Mouse (Mus musculus) forebrain, embryonic 14.5 days (tissue): ENCODE results near the gene Lrrc73. TPM values are rescaled to one million over a fixed set of nuclear protein-coding genes. Genes with fewer than 3 reads are reported as not detected.

Experiments used
- ATAC-seq: fragments of 200-750 bp; cut with Nextera tagmentation; 2 replicates; pipeline ENCODE4 v1.8.0; 2017; ENCODE audit warnings: mild to moderate bottlenecking, moderate library complexity
- DNase-seq: peaks from one replicate; pipeline ENCODE4 v3.0.0-alpha.2; 2015; ENCODE audit warnings: low spot score
- H3K27ac ChIP-seq: fragments of 300-500 bp; sonication (generic); 2 replicates; pipeline ENCODE4 v1.5.1; 2014; ENCODE audit warnings: low read depth, mild to moderate bottlenecking, control low read depth, low read length, moderate library complexity
- H3K27me3 ChIP-seq: fragments of 300-500 bp; sonication (generic); replicated peaks from 2 replicates; pipeline ENCODE4 v1.6.1; 2014; ENCODE audit warnings: low read length, control low read depth, mixed read lengths; ENCODE audit not compliant: control insufficient read depth, insufficient read depth
- H3K36me3 ChIP-seq: fragments of 300-500 bp; sonication (generic); 2 replicates; pipeline ENCODE4 v1.6.1; 2014; ENCODE audit warnings: low read length, control low read depth; ENCODE audit not compliant: control insufficient read depth, insufficient read depth
- H3K4me1 ChIP-seq: fragments of 300-500 bp; sonication (generic); 2 replicates; pipeline ENCODE4 v1.6.1; 2014; ENCODE audit warnings: antibody characterized with exemption, low read length, control low read depth; ENCODE audit not compliant: control insufficient read depth, insufficient read depth
- H3K4me2 ChIP-seq: fragments of 300-500 bp; sonication (generic); 2 replicates; pipeline ENCODE4 v1.6.1; 2014; ENCODE audit warnings: mild to moderate bottlenecking, control low read depth, low read length
- H3K4me3 ChIP-seq: fragments of 300-500 bp; sonication (generic); 2 replicates; pipeline ENCODE4 v1.5.1; 2014; ENCODE audit warnings: low read depth, low read length, control low read depth
- H3K9ac ChIP-seq: fragments of 300-500 bp; sonication (generic); 2 replicates; pipeline ENCODE4 v1.6.1; 2014; ENCODE audit warnings: mild to moderate bottlenecking, low read length, control low read depth, moderate library complexity
- H3K9me3 ChIP-seq: fragments of 300-500 bp; sonication (generic); replicated peaks from 2 replicates; pipeline ENCODE4 v1.6.1; 2016; ENCODE audit warnings: low read length, control low read depth, mixed read lengths; ENCODE audit not compliant: control insufficient read depth
- WGBS: fragments of 180-500 bp; shearing (Covaris S2); extraction: QIAGEN DNeasy Blood & Tissue Kit; methylation state at CpG from one replicate; pipeline ENCODE4 v1.1.7; 2014; 5-methylcytosine and 5-hydroxymethylcytosine counted together
- polyA plus RNA-seq: library from polyadenylated mRNA; unstranded; fragments of >200 nt; fragmentation: Nextera tagmentation; extraction: Ambion mirVana; gene quantifications from 2 replicates; pipeline ENCODE4 v1.2.1, GENCODE M21; 2014

Gene Lrrc73
- polyA plus RNA-seq, 1 experiment from 2014 or later = 9.8 TPM

DNA sequence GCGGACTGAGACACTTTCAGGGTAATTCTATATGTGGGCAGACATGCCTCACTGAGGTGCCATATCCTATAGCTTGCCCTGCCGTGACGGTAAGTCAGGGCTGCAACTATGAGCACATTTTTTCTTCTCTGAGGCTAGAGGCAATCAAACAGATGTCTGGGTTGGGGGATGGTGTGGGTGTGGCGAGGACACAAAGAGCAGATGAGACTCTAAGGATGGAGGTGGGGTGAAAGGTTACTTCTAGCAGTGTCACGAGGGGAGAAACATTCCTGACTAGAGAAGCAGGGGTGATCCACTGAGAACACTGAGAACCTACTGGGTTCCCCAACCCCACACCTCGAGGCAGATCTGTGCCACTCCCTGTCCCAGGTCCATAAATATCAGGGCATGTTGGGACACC is 13.7 kb downstream of the Lrrc73 start:
- Histone ChIP-seq H3K4me1 (no peaks in the 10 kb centered on the region), H3K4me3 (no peak overlapping the region), H3K27ac (no peak overlapping the region), H3K4me2 (no peak overlapping the region), H3K9me3 (no peaks in the 10 kb centered on the region), H3K36me3 (peaks cover 49% of the 10 kb centered on the region), H3K9ac (no peak overlapping the region), H3K27me3 (no peaks in the 10 kb centered on the region)
- DNase-seq = no peak
- WGBS = 85% methylated on average over 6 of the region's 6 CpGs
- no peak for ATAC-seq

DNA sequence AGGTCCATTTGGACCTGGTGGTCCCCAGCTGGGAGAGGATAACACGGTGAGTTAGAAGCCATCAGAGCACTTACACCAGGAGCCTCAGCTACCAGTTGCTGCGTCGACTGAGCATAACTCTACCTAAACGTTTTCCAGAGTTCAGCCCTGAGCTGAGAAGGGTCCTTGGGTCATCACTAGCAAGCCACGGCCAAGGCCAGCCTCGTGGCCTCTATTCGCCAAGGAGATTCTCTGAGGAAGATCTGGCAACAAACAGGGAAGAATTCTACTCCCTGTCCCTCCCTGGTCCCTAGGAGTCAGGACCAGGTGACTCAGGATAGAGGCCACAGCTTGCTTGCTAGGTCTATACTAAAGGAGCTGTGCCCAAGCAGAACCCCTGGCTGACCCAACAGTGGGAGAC is 14.2 kb downstream of the Lrrc73 start:
- Histone ChIP-seq H3K9ac (no peak overlapping the region), H3K4me2 (no peak overlapping the region), H3K4me3 (no peak overlapping the region), H3K27ac (no peak overlapping the region), H3K27me3 (no peaks in the 10 kb centered on the region), H3K4me1 (no peaks in the 10 kb centered on the region), H3K9me3 (no peaks in the 10 kb centered on the region), H3K36me3 (peaks cover 47% of the 10 kb centered on the region)
- no peak for DNase-seq
- no peak for ATAC-seq
- WGBS = 88% methylated on average over 7 of the region's 7 CpGs

DNA sequence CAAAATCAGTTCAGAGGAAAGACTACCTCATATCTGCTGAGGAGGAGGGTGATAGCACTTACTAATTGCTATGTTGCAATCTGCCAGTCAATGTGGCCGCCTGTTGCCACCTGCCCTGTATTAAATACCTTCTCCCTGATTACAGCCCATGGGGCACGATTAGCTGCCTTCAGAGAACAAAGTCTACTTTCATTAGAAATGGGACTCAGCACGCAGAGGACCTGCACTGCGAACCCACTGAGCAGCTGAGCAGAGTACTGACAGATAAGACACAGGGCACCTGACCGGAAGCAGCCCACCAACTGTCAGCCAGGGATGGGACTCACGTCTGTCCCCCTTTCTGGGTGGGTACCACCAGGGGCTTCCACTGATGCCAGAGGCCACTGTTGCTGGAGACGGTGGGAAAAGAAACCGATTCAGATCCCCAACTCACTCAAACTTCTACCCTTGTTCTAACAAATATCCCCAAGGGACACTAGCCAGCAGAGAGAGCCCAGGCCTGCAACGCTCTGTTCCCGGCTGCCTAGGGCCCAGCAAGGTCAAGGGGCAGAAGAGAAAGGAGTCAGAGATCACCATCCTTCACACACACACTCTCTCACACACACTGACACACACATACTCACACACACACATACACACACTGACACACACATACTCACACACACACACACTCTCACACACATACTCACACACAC is 14.8 kb downstream of the Lrrc73 start:
- Histone ChIP-seq H3K27ac (no peak overlapping the region), H3K4me1 (no peaks in the 10 kb centered on the region), H3K4me3 (no peak overlapping the region), H3K27me3 (no peaks in the 10 kb centered on the region), H3K36me3 (peaks cover 40% of the 10 kb centered on the region), H3K9ac (no peak overlapping the region), H3K9me3 (no peaks in the 10 kb centered on the region), H3K4me2 (no peak overlapping the region)
- DNase-seq = no peak
- 84% methylated on average over 10 of the region's 10 CpGs for WGBS
- no peak for ATAC-seq

DNA sequence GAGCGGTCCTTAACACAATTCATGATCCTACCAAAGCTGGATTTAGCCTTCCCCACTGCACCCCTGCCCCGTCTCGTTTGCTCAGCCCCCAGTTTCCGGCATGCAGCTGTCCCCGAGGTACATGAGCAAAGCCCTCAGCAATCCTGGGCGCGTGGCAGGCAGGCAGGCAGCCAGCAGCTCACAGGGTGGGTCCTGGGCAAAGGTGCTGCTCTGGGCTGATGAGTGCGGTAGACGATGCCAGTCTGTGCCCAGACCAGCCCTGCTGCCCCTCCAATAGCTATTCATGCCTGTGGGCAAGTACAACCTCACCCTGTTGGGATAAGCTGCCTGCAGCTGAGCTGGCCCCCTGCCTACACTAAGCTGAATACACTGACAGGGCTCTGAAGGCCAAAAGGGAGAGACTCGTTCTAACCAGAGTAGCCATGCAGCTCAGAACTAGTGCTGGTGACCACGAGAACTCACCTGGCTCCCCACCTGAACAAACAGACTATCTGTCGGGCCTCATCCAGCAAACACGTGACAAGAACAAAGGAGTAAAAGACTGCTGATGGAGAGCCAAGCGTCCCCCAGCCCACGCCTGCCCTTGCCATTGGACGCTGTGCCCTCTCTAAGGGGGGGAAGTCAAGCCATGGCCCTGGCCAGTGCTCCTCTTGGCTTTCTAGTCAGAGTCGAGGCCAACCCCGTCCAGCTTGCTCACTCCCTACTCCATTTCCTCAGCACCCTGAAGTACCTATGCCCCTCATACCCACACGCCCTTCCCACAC is 16.6 kb downstream of the Lrrc73 start:
- DNase-seq (no peak), ATAC-seq (no peak)
- WGBS = 84% methylated on average over 19 of the region's 19 CpGs
- no peaks in the 10 kb centered on the region for H3K4me1 ChIP-seq
- H3K4me2 ChIP-seq = no peak overlapping the region
- H3K9ac ChIP-seq = no peak overlapping the region
- H3K27ac ChIP-seq = no peak overlapping the region
- no peak overlapping the region for H3K4me3 ChIP-seq
- peaks cover 36% of the 10 kb centered on the region for H3K36me3 ChIP-seq
- H3K27me3 ChIP-seq = no peaks in the 10 kb centered on the region
- H3K9me3 ChIP-seq = no peaks in the 10 kb centered on the region

DNA sequence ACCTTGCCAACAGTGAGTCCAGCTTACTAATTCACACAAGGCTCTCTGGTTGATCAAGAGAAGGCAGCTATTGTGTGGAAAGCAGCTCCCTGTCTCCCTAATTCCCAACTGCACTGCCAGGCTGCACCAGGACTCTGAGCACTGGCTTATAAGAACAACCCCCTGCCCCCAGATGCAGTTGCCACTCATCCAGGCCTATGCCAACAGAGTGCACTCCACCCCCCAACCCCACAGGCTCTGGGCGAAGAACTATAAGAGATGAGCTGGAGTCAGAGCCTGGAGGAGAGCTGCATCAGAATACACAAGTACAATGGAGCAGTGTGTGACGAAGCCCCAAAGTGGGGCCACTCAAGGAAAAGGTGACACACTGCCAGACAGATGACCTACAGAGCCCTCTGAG is 18.7 kb downstream of the Lrrc73 start:
- Histone ChIP-seq H3K27me3 (no peaks in the 10 kb centered on the region), H3K9me3 (no peaks in the 10 kb centered on the region), H3K9ac (no peak overlapping the region), H3K4me1 (no peaks in the 10 kb centered on the region), H3K4me2 (no peak overlapping the region), H3K36me3 (peaks cover 40% of the 10 kb centered on the region), H3K27ac (no peak overlapping the region), H3K4me3 (no peak overlapping the region)
- no peak for DNase-seq
- 84% methylated on average over 2 of the region's 2 CpGs for WGBS
- no peak for ATAC-seq

DNA sequence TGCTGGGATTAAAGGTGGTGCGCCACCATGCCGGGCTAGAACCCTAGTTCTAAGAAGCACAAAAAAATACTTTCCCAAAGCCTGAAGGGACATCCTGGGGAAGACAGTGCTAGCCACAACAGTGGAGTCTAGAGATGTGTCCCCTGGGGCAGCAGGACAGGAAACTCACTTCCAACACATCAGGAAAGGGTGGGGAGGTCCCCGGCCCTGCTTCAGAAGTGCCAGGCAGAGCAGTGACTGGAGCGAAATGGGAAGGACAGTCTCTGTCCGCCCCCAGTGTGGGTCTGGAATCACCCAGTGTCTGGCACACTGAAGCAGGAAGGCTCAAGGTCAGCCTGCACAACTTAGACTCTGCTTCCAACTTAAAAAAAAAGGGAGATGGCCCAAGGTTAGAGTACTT is 19.3 kb downstream of the Lrrc73 start:
- no peak for DNase-seq
- Histone ChIP-seq H3K9me3 (no peaks in the 10 kb centered on the region), H3K27ac (no peak overlapping the region), H3K4me1 (no peaks in the 10 kb centered on the region), H3K36me3 (peaks cover 42% of the 10 kb centered on the region), H3K9ac (no peak overlapping the region), H3K4me3 (no peak overlapping the region), H3K27me3 (no peaks in the 10 kb centered on the region), H3K4me2 (no peak overlapping the region)
- 87% methylated on average over 5 of the region's 5 CpGs for WGBS
- no peak for ATAC-seq

DNA sequence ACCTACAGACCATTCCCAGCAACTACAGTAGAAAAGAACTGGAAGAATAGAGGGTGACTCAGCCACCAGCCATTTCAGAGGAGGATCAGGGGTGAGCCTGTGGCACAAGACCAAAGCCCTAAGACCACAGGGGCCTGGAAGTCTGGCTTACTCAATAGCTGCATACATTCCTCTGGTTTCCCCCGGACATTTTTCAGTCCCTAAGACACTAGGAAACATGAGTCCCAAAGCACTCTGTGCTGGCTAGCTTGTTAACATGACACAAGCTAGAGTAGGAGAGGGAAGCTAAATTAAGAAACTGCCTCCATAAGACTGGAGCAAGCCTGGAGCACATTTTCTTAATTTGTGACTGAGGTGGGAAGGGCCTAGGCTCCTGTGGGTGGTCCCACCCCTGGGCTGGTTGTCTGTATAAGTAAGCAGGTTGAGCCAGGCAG is 20.5 kb downstream of the Lrrc73 start:
- DNase-seq (no peak), ATAC-seq (no peak)
- no peak overlapping the region for H3K4me2 ChIP-seq
- 63% methylated on average over 1 of the region's 1 CpGs for WGBS
- no peaks in the 10 kb centered on the region for H3K9me3 ChIP-seq
- no peaks in the 10 kb centered on the region for H3K27me3 ChIP-seq
- H3K9ac ChIP-seq = no peak overlapping the region
- H3K4me1 ChIP-seq = no peaks in the 10 kb centered on the region
- H3K4me3 ChIP-seq = no peak overlapping the region
- H3K27ac ChIP-seq = no peak overlapping the region
- peaks cover 52% of the 10 kb centered on the region for H3K36me3 ChIP-seq

DNA sequence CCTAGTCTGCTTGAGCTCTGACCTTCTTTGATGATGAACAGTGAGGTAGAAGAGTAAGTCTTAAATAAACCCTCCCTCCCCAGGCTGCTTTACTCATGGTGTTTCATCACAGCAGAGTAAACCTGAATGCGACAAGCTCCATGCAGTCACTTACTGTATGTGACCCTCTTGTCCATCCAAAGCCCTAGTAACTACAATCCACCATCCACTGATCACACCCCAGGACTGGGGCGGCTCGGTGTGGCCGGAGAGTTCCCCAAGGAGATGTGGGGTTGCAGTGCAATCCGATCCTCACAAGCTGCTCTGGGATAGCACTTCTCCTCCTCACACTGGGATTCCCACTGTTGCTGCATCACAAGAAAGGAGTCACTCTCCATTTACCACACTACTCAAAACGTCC is 21.1 kb downstream of the Lrrc73 start:
- DNase-seq (no peak), ATAC-seq (no peak)
- Histone ChIP-seq H3K4me1 (no peaks in the 10 kb centered on the region), H3K9me3 (no peaks in the 10 kb centered on the region), H3K27ac (no peak overlapping the region), H3K4me3 (no peak overlapping the region), H3K4me2 (no peak overlapping the region), H3K9ac (no peak overlapping the region), H3K27me3 (no peaks in the 10 kb centered on the region), H3K36me3 (peaks cover 56% of the 10 kb centered on the region)
- 84% methylated on average over 6 of the region's 6 CpGs for WGBS

DNA sequence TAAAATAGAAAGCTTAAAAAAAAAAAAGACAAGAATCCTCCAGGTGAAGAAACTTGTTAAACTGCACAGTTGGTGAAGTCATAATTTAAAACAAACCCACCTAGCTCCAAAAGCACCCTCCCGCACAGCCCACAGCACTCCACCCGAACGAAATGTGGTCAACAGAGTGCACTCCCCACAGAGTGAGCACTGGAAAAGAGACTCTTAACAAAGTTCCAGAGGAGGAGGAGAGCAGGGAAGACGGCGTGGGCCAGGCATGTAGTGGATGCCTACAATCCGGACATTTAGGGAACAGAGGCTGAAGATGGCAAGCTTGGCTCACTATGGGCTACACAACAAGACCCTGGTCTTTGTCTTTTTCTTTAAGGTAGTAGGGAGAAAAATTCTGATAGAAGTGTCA is 21.7 kb downstream of the Lrrc73 start:
- Histone ChIP-seq H3K4me1 (no peaks in the 10 kb centered on the region), H3K4me2 (no peak overlapping the region), H3K4me3 (no peak overlapping the region), H3K27ac (no peak overlapping the region), H3K27me3 (no peaks in the 10 kb centered on the region), H3K9me3 (no peaks in the 10 kb centered on the region), H3K9ac (no peak overlapping the region), H3K36me3 (peaks cover 56% of the 10 kb centered on the region)
- no peak for DNase-seq
- no peak for ATAC-seq
- WGBS = 92% methylated on average over 6 of the region's 6 CpGs
